Mouse (Mus musculus) gonadal fat pad, adult 2 months (tissue): ENCODE data around the gene Usp36. TPM values are rescaled to one million over a fixed set of nuclear protein-coding genes. Genes with fewer than 3 reads are reported as not detected.
A peak's percentile ranks its signal among the peaks of the same experiment; 100 is the strongest.
"Not testable (repeated sequence)": the region's sequence is repeated elsewhere in the genome, so short reads cannot be mapped to it uniquely, and the experiment has no call there.

Experiments used
- DNase-seq: peaks from one replicate; pipeline ENCODE4 v3.0.0-alpha.2; 2012; ENCODE audit warnings: low read depth
- polyA plus RNA-seq: library from polyadenylated mRNA; depleted of rRNA; stranded (reverse); fragments of >200 nt; gene quantifications from 2 replicates; pipeline ENCODE4 v1.2.3, GENCODE M21; 2012; rRNA removed

Gene Usp36
- polyA plus RNA-seq: 11.6 and 13.6 TPM in 2 replicates

- DNase-seq: peak; percentile 96
Observed at GRCm38 (mm10) chr11:118289999-118290889, at the start of gene Usp36. Usp36 (minus strand) TSS chr11:118290244.

DNA sequence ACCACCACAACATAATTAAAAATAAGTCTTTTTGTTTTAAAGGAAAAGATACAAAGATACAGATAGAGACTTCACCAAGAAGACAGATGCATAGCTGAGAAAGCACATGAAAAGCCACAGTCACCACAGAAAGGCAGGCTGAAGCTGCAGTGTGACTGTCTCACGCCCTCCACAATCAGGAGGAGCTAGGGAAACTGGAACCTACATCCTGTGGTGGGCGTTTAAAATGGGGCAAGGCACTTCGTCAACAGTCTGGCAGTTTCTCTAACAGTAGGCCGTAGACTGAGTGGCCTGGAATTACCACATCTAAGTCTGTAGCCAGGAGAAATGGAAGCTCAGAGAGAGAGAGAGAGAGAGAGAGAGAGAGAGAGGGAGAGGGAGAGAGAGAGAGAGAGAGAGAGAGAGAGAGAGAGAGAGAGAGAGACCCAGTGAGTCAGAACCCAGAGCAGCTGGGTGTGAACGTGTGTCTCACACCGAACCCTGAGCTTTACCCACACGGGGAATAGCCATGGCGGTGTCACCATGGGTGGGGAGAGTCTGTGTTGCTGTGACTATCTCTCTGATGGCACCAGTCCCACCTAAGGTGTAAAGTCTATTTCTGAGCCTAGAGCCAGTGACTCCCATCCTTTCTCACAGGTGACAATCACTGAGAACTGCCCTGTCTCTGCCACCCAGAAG lies 47.6 kb upstream of the Usp36 start:
- no peak for DNase-seq

DNA sequence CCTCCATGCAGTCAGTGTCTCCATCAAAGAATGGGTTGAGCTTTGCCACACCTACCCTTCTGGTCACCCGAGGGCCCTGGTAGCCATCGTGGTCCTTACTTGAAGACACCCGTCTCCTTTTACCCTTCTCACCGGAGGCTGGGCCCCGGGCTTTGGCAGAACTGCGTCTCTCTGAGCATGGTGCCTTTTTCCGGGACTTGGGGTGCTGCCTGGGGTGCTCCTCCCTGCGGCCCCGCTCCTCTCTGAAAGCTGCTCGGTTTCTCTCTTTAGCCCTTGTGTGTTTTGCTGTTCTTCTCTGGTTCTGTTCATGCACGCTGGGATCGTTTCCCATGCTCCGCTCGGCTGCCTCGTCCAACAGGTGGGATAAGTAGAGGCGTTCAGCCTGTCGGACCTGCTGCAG lies 43.4 kb upstream of the Usp36 start:
- no peak for DNase-seq

DNA sequence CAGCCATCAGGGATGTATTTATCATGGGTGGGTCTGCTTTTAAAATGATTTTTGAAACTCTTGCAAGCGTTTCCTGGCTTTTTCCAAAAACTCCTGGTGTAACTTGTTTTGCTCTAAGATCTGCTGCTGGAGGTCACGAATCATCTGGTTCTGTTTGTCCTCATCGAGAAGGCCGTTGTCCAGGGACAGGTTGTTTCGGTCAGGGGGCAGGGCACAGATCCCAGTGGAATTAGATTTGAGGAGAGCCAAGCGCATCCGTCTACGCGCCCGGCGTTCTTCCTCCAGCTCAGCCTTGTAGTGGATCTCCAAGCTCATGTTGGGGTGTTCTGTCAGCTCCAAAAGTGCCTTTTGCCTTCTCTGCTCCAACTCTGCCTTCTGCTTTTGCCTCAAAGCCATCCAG lies 42.3 kb upstream of the Usp36 start:
- no peak for DNase-seq

DNA sequence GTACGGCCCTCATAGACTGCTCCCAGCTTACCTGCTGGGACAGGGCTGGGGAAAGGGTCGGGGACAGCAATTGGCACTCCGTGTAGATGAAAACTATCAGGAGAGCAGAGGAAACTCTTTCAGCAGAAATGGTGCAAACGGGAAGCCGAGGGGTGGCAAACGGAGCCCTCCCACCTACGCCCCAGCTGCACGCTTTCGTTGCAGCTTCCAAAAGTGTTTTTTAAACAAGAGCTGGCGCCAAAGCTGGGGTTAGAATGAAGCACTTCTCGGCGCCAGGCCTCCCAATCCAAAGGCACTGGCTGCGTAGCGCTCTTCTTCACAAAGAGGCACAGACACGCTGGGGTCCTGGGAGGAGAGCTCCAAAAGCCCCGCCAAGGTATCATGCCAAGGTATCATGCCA lies 40.7 kb upstream of the Usp36 start:
- no peak for DNase-seq

GRCm38 (mm10) chr11:118330361-118330760 lies 40.3 kb upstream of the Usp36 start:
- DNase-seq: no peak

- no peak for DNase-seq
Observed at GRCm38 (mm10) chr11:118328947-118329346, 38.9 kb upstream of the Usp36 start.

- no peak for DNase-seq
Observed at GRCm38 (mm10) chr11:118328511-118328910, 38.5 kb upstream of the Usp36 start.

- peak; percentile 54 for DNase-seq
Observed at GRCm38 (mm10) chr11:118326991-118327971, 37.2 kb upstream of the Usp36 start.

GRCm38 (mm10) chr11:118326491-118326890 lies 36.4 kb upstream of the Usp36 start:
- DNase-seq: no peak

- DNase-seq: no peak
Observed at GRCm38 (mm10) chr11:118324541-118324940, 34.5 kb upstream of the Usp36 start.

DNA sequence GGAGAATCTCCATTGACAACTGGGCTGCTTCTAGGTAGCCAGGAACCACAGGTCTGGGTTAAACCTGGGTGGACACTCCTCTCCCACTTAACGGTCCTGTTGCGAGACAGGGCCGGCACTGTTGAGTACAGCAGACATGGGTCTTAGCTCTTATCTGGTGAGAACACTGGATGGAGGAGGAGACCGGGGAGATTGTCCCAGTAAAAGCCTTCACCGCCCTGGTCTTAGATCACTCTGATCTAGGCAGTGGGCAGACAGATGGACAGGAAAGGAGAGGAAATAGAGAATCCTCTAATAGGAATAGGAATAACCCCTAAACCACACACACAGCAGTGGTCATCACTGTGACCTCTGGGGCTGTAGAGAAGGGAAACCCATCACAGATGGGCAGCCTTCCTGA lies 33.9 kb upstream of the Usp36 start:
- no peak for DNase-seq

DNA sequence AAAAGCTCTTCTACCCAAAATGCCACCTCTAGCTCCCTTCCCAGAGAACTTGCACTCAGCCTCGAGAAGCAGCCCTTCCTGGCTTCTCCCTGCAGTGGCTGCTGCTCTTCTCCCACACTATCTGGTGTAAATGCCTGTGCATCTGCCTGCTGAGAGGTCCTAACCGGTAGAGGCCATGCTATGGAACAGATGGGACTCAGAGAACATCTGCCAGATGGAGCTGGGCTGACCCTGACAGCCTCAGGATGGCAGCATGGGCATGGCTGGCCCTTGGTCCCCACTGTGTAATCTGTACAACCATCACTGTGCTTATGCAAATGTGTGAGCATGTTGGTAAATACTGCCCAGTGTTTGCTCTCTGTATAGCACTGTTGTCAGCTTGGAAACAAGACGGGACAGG lies 32.6 kb upstream of the Usp36 start:
- no peak for DNase-seq

DNA sequence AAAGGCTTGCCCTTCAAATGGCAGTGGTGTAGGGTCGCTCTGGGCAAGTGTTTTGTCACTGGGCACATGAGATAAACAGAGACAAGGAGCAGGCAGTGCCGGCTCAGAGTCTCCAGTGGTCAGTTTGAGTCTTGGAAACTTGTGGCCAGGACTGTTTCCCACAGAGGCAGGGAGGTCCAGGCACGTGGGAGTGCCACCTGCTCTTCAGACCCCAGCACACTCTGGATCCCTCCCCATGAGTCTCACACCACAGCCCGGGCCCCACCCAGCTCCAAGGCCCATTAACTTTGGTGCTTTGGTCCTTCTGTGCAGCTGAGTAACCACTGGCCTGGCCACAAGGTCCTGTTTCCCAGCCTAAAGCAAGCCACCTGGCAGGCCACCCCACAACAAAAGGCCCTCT lies 31.9 kb upstream of the Usp36 start:
- DNase-seq: no peak

GRCm38 (mm10) chr11:118321500-118321899 lies 31.5 kb upstream of the Usp36 start:
- no peak for DNase-seq

- DNase-seq: peak; percentile 38
Observed at GRCm38 (mm10) chr11:118318678-118319077, 28.6 kb upstream of the Usp36 start.

DNA sequence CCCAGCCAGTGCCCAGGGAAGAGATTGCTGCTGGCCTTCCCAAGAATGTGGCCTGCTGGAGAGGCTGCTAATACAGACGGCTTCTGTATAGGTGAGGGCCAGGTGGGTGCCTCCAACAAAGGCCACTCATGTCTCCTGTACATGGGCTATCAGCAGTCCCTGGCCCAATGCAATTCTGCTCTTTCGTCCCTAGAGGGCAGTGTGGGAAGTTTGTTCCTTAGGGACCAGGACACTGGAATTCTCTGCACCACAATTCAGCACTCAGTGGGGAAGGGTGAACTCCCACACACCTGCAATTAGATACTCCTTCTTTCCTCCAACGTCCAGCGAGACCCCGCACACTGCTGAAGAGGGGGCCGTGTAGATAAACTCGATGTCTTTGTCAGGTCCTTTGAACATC lies 27.1 kb upstream of the Usp36 start:
- no peak for DNase-seq

GRCm38 (mm10) chr11:118316231-118316806 lies 26.3 kb upstream of the Usp36 start:
- no peak for DNase-seq

DNA sequence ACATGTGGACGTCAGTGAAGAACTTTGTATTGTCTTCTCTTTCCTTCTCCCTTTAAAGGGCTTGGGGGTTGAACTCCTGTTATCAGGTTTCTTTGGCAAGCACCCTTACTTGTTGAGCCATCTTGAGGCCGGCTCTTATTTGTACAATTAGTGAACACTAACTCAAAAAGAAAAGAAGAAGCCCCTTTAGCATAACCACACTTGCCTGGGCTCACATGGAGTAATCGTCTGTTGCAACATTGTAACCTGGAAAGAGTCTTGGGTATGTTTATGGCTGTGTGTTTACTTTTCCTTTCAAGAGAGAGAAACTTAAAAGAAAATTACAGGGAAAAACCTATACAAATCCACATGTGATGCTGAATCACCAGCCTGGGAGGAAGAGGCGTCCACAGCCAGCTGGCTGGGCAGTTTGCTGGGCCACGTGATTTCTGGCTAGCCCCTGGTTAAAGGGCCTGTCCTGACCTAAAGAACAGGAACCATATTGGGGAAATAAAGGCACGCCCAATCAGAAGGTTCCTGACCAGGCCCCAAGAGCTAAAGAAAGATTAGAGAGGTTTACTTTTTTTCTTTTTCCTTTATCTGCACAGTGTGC lies 22.2 kb upstream of the Usp36 start:
- DNase-seq: no peak

- not testable (repeated sequence) for DNase-seq
Observed at GRCm38 (mm10) chr11:118307962-118308361, 17.9 kb upstream of the Usp36 start.

DNA sequence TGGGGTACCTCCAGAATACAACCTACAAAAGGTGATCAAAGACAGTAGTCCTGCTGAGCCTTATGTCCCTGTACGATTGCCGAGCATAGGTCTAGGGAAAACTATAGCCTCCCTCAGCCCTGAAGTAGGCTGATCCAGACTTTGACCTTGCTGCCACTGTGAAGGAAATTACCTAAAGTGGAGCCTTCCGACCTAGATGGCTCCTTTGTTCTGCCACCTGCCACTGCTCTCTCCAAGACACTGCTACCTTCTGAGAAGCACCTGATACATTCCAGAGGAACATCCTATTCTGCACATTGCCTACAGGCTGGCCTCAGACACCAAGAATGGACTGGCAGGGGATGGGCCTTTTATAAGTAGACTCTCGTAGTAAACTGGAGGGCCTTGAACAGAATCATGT lies 13.9 kb upstream of the Usp36 start:
- not testable (repeated sequence) for DNase-seq
